Mouse (Mus musculus): ENCODE results near the gene Col20a1. TPM values are rescaled to one million over a fixed set of nuclear protein-coding genes. Genes with fewer than 3 reads are reported as not detected.

Gene Col20a1
- polyA plus RNA-seq, 1 experiment from 2014 or later: 0.11 TPM

DNA sequence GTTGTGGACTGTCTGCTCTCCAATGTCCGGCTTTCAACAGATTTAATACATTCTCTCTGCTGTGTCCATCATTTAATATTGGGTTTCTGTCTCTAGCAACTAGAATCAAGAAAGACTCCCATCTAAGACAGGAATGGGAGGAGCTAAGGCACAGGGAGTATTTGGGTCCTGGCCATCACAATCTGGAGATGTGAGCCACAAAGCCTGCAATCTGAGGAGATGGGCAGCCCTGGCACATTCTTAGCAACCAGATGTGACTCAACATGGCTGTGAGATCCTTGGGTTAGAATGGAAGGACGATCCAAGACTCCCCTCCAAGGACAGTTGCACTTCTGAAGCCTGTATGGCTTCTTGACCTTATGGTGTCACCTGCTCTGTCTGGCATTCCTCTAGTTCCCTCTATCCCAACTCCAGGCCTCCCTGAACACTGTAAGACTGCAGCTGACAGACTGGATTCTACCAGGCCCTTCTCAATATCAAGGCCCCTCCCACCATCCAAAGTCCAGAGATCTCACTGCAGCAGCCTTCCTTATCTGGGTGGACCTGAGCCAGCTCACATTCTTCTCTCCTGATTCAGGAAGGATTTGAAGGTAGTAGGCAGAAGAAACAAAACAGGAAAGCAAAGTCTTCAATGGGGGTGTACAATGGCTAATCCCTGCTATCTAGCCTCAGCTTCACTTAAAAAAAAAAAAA is 23.6 kb upstream of the Col20a1 start:
- H3K4me2 ChIP-seq (ENCODE audit: low read length): no peak overlapping the region
- H3K4me1 ChIP-seq (ENCODE audit: control insufficient read depth, insufficient read depth, low read length): peaks cover 10% of the 10 kb centered on the region
- ATAC-seq: no peak
- no peaks in the 10 kb centered on the region for H3K9me3 ChIP-seq (replicated peaks; ENCODE audit: control insufficient read depth, low read length, poor library complexity, severe bottlenecking)
- no peaks in the 10 kb centered on the region for H3K36me3 ChIP-seq (ENCODE audit: control insufficient read depth, insufficient read depth, low read length)
- no peak overlapping the region for H3K9ac ChIP-seq (ENCODE audit: low read depth, low read length)
- no peak overlapping the region for H3K4me3 ChIP-seq (ENCODE audit: low read depth, low read length)
- no peaks in the 10 kb centered on the region for H3K27me3 ChIP-seq (ENCODE audit: control insufficient read depth, insufficient read depth, low read depth, low read length)
- 77% methylated on average over 2 of the region's 2 CpGs for WGBS
- H3K27ac ChIP-seq (ENCODE audit: low read length): no peak overlapping the region

DNA sequence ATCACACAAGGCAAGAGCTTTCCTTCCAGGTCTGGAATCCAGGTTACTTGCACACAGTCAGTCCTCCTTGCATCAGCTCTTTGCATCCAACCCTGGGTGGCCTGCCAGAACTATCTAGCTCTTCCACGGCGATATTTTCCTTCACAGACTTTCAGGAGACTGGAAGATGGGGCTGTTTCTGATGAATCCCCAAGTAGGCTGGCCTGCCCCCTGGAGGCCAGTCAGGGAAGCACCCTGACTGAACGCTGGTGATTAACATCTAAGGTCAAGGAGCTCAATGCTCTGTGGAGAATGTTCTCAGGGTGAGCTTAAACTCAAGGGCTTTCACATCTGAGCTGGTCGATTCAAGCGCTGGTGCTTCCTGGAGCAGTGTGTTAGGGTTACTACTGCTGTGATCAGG is 22.4 kb upstream of the Col20a1 start:
- no peak overlapping the region for H3K4me2 ChIP-seq (ENCODE audit: low read length)
- H3K9ac ChIP-seq (ENCODE audit: low read depth, low read length): no peak overlapping the region
- H3K27me3 ChIP-seq (ENCODE audit: control insufficient read depth, insufficient read depth, low read depth, low read length): no peaks in the 10 kb centered on the region
- H3K4me1 ChIP-seq (ENCODE audit: control insufficient read depth, insufficient read depth, low read length): peaks cover 17% of the 10 kb centered on the region
- 2% methylated on average over 5 of the region's 5 CpGs for WGBS
- no peaks in the 10 kb centered on the region for H3K36me3 ChIP-seq (ENCODE audit: control insufficient read depth, insufficient read depth, low read length)
- no peaks in the 10 kb centered on the region for H3K9me3 ChIP-seq (replicated peaks; ENCODE audit: control insufficient read depth, low read length, poor library complexity, severe bottlenecking)
- H3K4me3 ChIP-seq (ENCODE audit: low read depth, low read length): no peak overlapping the region
- H3K27ac ChIP-seq (ENCODE audit: low read length): no peak overlapping the region
- no peak for ATAC-seq

DNA sequence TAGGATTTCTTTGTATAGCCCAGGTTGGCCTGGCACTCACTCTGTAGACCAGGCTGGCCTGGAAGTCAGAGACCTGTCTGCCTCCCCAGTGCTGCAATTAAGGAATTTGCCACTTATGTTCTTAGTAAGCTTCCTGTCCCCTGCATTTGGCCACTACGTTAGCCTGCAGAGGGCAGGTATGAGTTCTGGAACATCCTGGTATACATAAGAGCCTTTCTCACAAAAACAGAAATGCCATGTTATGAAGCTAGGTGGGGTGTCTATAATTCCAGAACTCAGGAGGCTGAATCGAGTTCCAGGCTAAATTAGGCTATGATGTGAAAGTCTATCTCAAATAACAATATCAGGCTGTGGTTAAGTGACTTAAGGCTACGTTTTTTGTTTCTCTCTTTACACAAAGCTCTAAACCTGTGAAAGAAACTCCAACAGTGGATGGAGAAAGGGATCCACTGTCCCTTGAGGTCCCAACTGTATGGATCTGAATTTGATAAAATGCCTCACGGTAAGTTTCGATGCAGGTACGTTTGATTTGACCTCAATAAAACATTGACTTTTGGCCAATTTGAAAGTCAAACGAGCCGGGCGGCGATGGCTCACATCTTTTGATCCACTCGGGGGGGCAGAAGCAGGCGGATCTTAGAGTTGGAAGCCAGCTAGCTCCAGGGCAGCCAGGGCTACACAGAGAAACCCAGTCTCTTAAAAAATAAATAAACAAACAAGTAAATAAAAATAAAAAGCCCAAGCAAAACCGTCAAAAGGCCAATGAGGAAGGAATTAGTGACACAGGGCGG is 20.0 kb upstream of the Col20a1 start:
- Histone ChIP-seq H3K4me2 (ENCODE audit: low read length) (peak overlapping the region; percentile 97), H3K27me3 (ENCODE audit: control insufficient read depth, insufficient read depth, low read depth, low read length) (no peaks in the 10 kb centered on the region), H3K27ac (ENCODE audit: low read length) (peak overlapping the region; percentile 84), H3K9ac (ENCODE audit: low read depth, low read length) (peak overlapping the region; percentile 78), H3K36me3 (ENCODE audit: control insufficient read depth, insufficient read depth, low read length) (peaks cover 1% of the 10 kb centered on the region; the same call in 1 of the 2 replicates), H3K9me3 (replicated peaks; ENCODE audit: control insufficient read depth, low read length, poor library complexity, severe bottlenecking) (no peaks in the 10 kb centered on the region), H3K4me1 (ENCODE audit: control insufficient read depth, insufficient read depth, low read length) (peaks cover 21% of the 10 kb centered on the region), H3K4me3 (ENCODE audit: low read depth, low read length) (peak overlapping the region; percentile 93)
- 14% methylated on average over 14 of the region's 14 CpGs for WGBS
- peak; percentile 25; the same call in 1 of the 2 replicates for ATAC-seq

DNA sequence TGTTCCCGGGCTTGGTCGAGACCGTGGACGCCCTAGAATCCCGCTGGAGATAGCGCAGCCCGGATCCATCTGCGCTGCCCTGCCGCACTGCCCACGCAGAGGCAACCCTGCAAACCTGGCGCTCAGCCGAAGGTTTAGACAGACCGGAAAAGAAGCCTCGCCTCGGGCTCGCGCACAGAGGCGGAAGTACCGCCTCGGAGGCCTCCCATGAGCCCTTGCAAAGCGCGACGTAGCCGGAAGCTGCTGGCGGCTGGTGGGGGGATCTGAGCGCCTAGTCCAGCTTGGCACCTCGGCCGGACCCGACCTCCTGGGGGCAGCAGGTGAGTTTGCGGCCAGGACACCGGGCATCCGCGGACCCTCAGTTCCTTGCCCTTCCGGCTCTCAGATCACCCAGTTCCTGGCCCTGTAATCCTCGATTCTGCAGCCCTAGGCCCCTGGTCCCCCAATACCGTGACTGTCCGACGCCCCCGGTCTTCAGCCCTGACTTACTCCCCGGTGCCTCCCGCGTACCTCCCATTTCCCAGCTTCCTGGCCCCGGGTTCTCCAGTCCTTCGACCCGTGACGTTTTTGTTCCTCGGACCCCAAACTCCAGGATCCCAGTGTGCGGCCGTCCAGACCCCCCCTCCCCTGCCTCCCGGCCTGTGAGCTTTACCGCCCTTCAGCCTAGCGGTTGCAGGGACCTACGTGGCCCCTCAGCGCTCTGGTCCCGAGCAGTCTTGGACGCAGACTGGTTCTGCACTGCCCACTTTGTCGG is 19.1 kb upstream of the Col20a1 start, which contains the start of gene Arfgap1:
TSS of gene Arfgap1 (plus strand) at position 216 of the 754 bp plus-strand sequence.
- peaks cover 21% of the 10 kb centered on the region for H3K4me1 ChIP-seq (ENCODE audit: control insufficient read depth, insufficient read depth, low read length)
- WGBS: under 1% methylated on average over 57 of the region's 57 CpGs
- ATAC-seq: peak; percentile 91
- no peaks in the 10 kb centered on the region for H3K27me3 ChIP-seq (ENCODE audit: control insufficient read depth, insufficient read depth, low read depth, low read length)
- peak within 1 kb of the TSS; percentile 97 for H3K4me2 ChIP-seq (ENCODE audit: low read length)
- H3K36me3 ChIP-seq (ENCODE audit: control insufficient read depth, insufficient read depth, low read length): peaks cover 10% of the 10 kb centered on the region
- peak within 1 kb of the TSS; percentile 84 for H3K27ac ChIP-seq (ENCODE audit: low read length)
- H3K9ac ChIP-seq (ENCODE audit: low read depth, low read length): peak within 1 kb of the TSS; percentile 78
- peak within 1 kb of the TSS; percentile 93 for H3K4me3 ChIP-seq (ENCODE audit: low read depth, low read length)
- H3K9me3 ChIP-seq (replicated peaks; ENCODE audit: control insufficient read depth, low read length, poor library complexity, severe bottlenecking): no peaks in the 10 kb centered on the region

DNA sequence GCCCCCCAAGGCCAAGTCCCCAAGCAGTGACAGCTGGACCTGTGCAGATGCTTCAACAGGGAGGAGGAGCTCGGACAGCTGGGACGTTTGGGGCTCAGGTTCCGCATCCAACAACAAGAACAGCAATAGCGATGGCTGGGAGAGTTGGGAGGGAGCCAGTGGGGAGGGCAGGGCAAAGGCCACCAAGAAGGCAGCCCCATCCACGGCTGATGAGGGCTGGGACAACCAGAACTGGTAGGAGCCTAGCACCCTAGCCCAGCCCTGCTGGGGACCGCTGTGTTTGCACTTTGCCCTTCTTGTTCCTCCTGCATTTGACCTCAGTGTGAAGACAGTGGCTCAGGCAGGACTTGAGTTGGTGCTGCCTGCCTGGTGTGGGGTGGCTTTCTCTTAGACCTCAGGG is 5.2 kb upstream of the Col20a1 start:
- no peaks in the 10 kb centered on the region for H3K4me1 ChIP-seq (ENCODE audit: control insufficient read depth, insufficient read depth, low read length)
- H3K9me3 ChIP-seq (replicated peaks; ENCODE audit: control insufficient read depth, low read length, poor library complexity, severe bottlenecking): no peaks in the 10 kb centered on the region
- no peak overlapping the region for H3K4me2 ChIP-seq (ENCODE audit: low read length)
- peaks cover 46% of the 10 kb centered on the region for H3K36me3 ChIP-seq (ENCODE audit: control insufficient read depth, insufficient read depth, low read length)
- no peak overlapping the region for H3K27ac ChIP-seq (ENCODE audit: low read length)
- 81% methylated on average over 6 of the region's 6 CpGs for WGBS
- H3K27me3 ChIP-seq (ENCODE audit: control insufficient read depth, insufficient read depth, low read depth, low read length): no peaks in the 10 kb centered on the region
- ATAC-seq: no peak
- no peak overlapping the region for H3K9ac ChIP-seq (ENCODE audit: low read depth, low read length)
- no peak overlapping the region for H3K4me3 ChIP-seq (ENCODE audit: low read depth, low read length)

DNA sequence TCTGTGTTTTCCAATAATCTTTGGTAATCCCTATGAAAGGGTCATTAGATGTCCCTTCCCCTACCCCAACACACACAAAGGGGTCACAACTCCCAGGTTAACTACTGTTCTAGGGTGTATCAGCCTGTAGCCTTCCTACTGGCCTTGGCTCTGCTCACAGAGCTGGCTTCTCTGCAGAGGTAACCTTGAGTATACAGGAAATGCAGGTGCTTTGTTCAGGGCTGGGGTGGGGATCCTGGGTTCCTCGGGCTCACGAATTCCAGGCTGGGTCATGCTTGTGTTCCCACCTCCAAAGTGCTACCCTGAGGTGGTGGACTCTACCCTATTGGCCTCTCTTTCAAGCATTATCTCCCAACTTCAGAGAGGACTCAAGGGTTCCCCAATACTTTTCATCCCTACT is 700 bp upstream of the Col20a1 start:
- Histone ChIP-seq H3K4me2 (ENCODE audit: low read length) (no peak overlapping the region), H3K4me3 (ENCODE audit: low read depth, low read length) (no peak overlapping the region), H3K4me1 (ENCODE audit: control insufficient read depth, insufficient read depth, low read length) (0 out of 2 replicates have a peak, but pooled peaks cover 2% of the 10 kb centered on the region), H3K9ac (ENCODE audit: low read depth, low read length) (no peak overlapping the region), H3K36me3 (ENCODE audit: control insufficient read depth, insufficient read depth, low read length) (peaks cover 19% of the 10 kb centered on the region), H3K27ac (ENCODE audit: low read length) (no peak overlapping the region), H3K9me3 (replicated peaks; ENCODE audit: control insufficient read depth, low read length, poor library complexity, severe bottlenecking) (no peaks in the 10 kb centered on the region), H3K27me3 (ENCODE audit: control insufficient read depth, insufficient read depth, low read depth, low read length) (no peaks in the 10 kb centered on the region)
- no peak for ATAC-seq
- WGBS: 95% methylated on average over 2 of the region's 2 CpGs

DNA sequence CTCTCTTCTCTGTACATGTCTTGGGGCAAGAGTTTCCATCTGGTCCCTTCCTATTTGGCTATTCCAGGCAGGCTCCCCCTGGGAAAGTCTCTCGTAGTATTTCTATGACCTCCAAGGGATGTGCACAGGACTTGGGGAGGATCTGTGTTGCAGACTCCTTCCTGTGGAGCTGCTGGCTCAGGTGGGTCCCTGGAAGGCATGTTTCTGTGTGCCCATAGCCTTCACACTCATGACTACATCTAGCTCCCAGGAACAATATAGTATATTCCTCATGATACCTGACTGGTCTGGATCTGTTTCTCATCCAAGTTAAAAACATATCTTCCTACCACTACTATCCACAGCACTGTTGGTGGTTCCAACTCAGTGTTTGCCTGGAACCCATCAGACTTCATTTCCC is 666 bp downstream of the Col20a1 start:
- no peak overlapping the region for H3K27ac ChIP-seq (ENCODE audit: low read length)
- ATAC-seq: no peak
- H3K27me3 ChIP-seq (ENCODE audit: control insufficient read depth, insufficient read depth, low read depth, low read length): no peaks in the 10 kb centered on the region
- no peaks in the 10 kb centered on the region for H3K9me3 ChIP-seq (replicated peaks; ENCODE audit: control insufficient read depth, low read length, poor library complexity, severe bottlenecking)
- 0 out of 2 replicates have a peak, but pooled peaks cover 2% of the 10 kb centered on the region for H3K4me1 ChIP-seq (ENCODE audit: control insufficient read depth, insufficient read depth, low read length)
- no peak overlapping the region for H3K4me3 ChIP-seq (ENCODE audit: low read depth, low read length)
- 58% methylated on average over 1 of the region's 1 CpGs for WGBS
- H3K9ac ChIP-seq (ENCODE audit: low read depth, low read length): no peak overlapping the region
- no peak overlapping the region for H3K4me2 ChIP-seq (ENCODE audit: low read length)
- H3K36me3 ChIP-seq (ENCODE audit: control insufficient read depth, insufficient read depth, low read length): peaks cover 8% of the 10 kb centered on the region

DNA sequence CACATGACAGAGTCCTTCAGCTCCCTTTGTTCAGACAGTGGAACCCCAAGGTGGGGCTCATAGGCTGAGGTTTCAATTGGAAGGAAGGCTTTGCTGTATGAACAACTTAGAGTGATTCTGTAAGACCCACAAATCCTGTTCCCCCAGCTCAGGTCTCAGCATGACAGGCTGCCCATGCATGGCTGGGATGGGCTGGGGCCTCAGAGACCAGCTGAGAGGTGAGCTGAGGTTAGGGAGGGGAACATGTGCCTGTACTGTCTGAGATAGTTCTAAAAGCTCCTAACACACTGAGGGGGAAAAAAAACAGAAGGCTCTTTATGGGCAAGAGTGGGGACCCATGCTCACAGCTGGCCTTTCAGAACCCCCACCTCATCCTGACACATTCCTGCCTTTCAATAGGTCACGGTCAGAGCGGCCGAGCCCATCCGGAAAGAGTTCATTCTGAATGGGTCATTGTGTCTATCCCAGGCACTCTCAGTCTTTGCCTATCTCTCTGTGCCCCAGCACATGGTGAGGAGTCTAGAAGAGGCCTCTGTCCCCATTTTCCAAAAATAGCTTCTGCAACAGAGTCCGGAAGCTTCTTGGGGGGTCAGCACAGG is 1.2 kb downstream of the Col20a1 start:
- H3K4me2 ChIP-seq (ENCODE audit: low read length): no peak overlapping the region
- no peak overlapping the region for H3K4me3 ChIP-seq (ENCODE audit: low read depth, low read length)
- H3K4me1 ChIP-seq (ENCODE audit: control insufficient read depth, insufficient read depth, low read length): 0 out of 2 replicates have a peak, but pooled peaks cover 2% of the 10 kb centered on the region
- no peak for ATAC-seq
- no peak overlapping the region for H3K27ac ChIP-seq (ENCODE audit: low read length)
- H3K9ac ChIP-seq (ENCODE audit: low read depth, low read length): no peak overlapping the region
- H3K27me3 ChIP-seq (ENCODE audit: control insufficient read depth, insufficient read depth, low read depth, low read length): no peaks in the 10 kb centered on the region
- 49% methylated on average over 5 of the region's 5 CpGs for WGBS
- no peaks in the 10 kb centered on the region for H3K9me3 ChIP-seq (replicated peaks; ENCODE audit: control insufficient read depth, low read length, poor library complexity, severe bottlenecking)
- peaks cover 3% of the 10 kb centered on the region; the same call in 1 of the 2 replicates for H3K36me3 ChIP-seq (ENCODE audit: control insufficient read depth, insufficient read depth, low read length)

Measured in midbrain, embryonic 16.5 days (tissue).